Mouse (Mus musculus) cerebellum, adult 9-11 months (tissue): ENCODE measurements at regions not wholly inside any gene's neighbourhood (a gene's known extent, or its start where the extent isn't known, plus 50 kb on each side); places are given as distances from the start of the nearest gene placed in this dataset.
A peak's percentile ranks its signal among the peaks of the same experiment; 100 is the strongest.

Experiments used
- DNase-seq: peaks from one replicate; pipeline ENCODE4 v3.0.0; 2022

- no peak for DNase-seq
Observed at GRCm38 (mm10) chr9:101348771-101349170, 97.2 kb upstream of the Ppp2r3a start.

GRCm38 (mm10) chr9:101342887-101343286 is 91.3 kb upstream of the Ppp2r3a start:
- DNase-seq = no peak

GRCm38 (mm10) chr9:101340796-101341465 is 89.3 kb upstream of the Ppp2r3a start:
- no peak for DNase-seq

- DNase-seq = no peak
Observed at GRCm38 (mm10) chr9:101329032-101329824, 77.6 kb upstream of the Ppp2r3a start.

- DNase-seq = no peak
Observed at GRCm38 (mm10) chr9:101326961-101327360, 75.4 kb upstream of the Ppp2r3a start.

GRCm38 (mm10) chr9:101314036-101314435 is 62.4 kb upstream of the Ppp2r3a start:
- DNase-seq = peak; percentile 30

GRCm38 (mm10) chr9:101306408-101306935 is 54.9 kb upstream of the Ppp2r3a start:
- no peak for DNase-seq

GRCm38 (mm10) chr9:101305730-101306129 is 54.1 kb upstream of the Ppp2r3a start:
- DNase-seq = no peak
